Mouse (Mus musculus) lung, postnatal 36 days (tissue): ENCODE data around the gene Gm17467.
"Not testable (repeated sequence)": the region's sequence is repeated elsewhere in the genome, so short reads cannot be mapped to it uniquely, and the experiment has no call there.

Source experiments
- DNase-seq: peaks from one replicate; pipeline ENCODE4 v3.0.0; 2022; ENCODE audit warnings: mixed read lengths

The Gm17467 gene

GRCm38 (mm10) chrX:123704691-123705090 is at the start of gene Gm17467:
Gene Gm17467 (minus strand): TSS chrX:123704791.
- DNase-seq = not testable (repeated sequence)
